Mouse (Mus musculus) liver, embryonic 14.5 days (tissue): ENCODE data around the gene Itih4.

ENCODE experiments used
- CTCF ChIP-seq: IDR thresholded peaks from 2 replicates; pipeline ENCODE4 v1.5.1; 2016; ENCODE audit warnings: antibody characterized with exemption, low read depth, control low read depth
- EP300 ChIP-seq: IDR thresholded peaks from 2 replicates; pipeline ENCODE4 v1.6.1; 2016; ENCODE audit warnings: antibody characterized with exemption, low read depth

GRCm38 (mm10) chr14:30861421-30862125 lies 24.7 kb upstream of the Itih4 start:
- TF ChIP-seq CTCF (no peak), EP300 (no peak)
